Mouse (Mus musculus) liver, embryonic 14.5 days (tissue): ENCODE measurements around the gene Gas2.

Source experiments
- CTCF ChIP-seq: IDR thresholded peaks from 2 replicates; pipeline ENCODE4 v1.5.1; 2016; ENCODE audit warnings: antibody characterized with exemption, low read depth, control low read depth
- EP300 ChIP-seq: IDR thresholded peaks from 2 replicates; pipeline ENCODE4 v1.6.1; 2016; ENCODE audit warnings: antibody characterized with exemption, low read depth

DNA sequence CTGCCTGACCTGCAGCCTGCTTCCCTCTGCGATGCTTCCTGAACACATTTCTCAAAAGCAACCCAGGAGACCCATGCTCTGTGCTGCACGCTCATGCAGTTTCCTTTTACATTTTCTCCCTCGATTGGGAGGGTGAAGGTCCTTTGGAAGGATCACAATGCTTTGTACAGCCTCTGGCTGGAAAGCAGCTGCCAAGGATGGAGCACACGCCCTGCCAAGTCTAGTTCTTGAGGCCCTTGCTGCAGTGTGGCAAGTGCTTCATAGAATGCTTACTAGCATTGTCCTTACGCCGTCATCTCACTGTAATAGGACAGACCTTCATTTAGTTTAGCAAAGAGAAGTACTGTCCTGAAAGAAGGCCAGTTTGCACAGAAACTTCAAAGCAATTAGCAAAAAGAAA, 37.3 kb downstream of the Gas2 start:
- TF ChIP-seq CTCF (no peak), EP300 (no peak)
